Mouse (Mus musculus) midbrain, embryonic 10.5 days (tissue): ENCODE results near the gene Homer3. TPM values are rescaled to one million over a fixed set of nuclear protein-coding genes. Genes with fewer than 3 reads are reported as not detected.

Experiments
- DNase-seq: peaks from one replicate; pipeline ENCODE4 v3.0.0-alpha.2; 2017; ENCODE audit warnings: low spot score
- H3K27ac ChIP-seq: fragments of 300-500 bp; sonication (generic); replicated peaks from 2 replicates; pipeline ENCODE4 v1.5.1; 2016; ENCODE audit warnings: mild to moderate bottlenecking
- H3K27me3 ChIP-seq: fragments of 300-500 bp; sonication (generic); 2 replicates; pipeline ENCODE4 v1.6.1; 2016; ENCODE audit warnings: low read depth, mild to moderate bottlenecking; ENCODE audit not compliant: poor library complexity, severe bottlenecking
- H3K36me3 ChIP-seq: fragments of 300-500 bp; sonication (generic); 2 replicates; pipeline ENCODE4 v1.6.1; 2016; ENCODE audit warnings: mild to moderate bottlenecking, moderate library complexity
- H3K4me1 ChIP-seq: fragments of 300-500 bp; sonication (generic); 2 replicates; pipeline ENCODE4 v1.6.1; 2016
- H3K4me3 ChIP-seq: fragments of 300-500 bp; sonication (generic); 2 replicates; pipeline ENCODE4 v1.5.1; 2016; ENCODE audit warnings: mild to moderate bottlenecking, moderate library complexity
- H3K9me3 ChIP-seq: fragments of 300-500 bp; sonication (generic); replicated peaks from 2 replicates; pipeline ENCODE4 v1.6.1; 2016; ENCODE audit warnings: mild to moderate bottlenecking
- WGBS: fragments of 180-500 bp; shearing (Covaris S2); methylation state at CpG from one replicate; pipeline ENCODE4 v1.1.7; 2016; 5-methylcytosine and 5-hydroxymethylcytosine counted together
- polyA plus RNA-seq: library from polyadenylated mRNA; unstranded; fragments of >200 nt; fragmentation: Nextera tagmentation; extraction: Ambion mirVana; gene quantifications from 2 replicates; pipeline ENCODE4 v1.2.1, GENCODE M21; 2016

The Homer3 gene
- polyA plus RNA-seq, 1 experiment from 2014 or later: 111 TPM

- peaks cover 40% of the 10 kb centered on the region for H3K4me1 ChIP-seq
- no peaks in the 10 kb centered on the region for H3K9me3 ChIP-seq
- DNase-seq: peak; percentile 67
- peak overlapping the region; percentile 75 for H3K27ac ChIP-seq
- peaks cover 60% of the 10 kb centered on the region for H3K36me3 ChIP-seq
- WGBS: 3% methylated on average over 45 of the region's 45 CpGs
- H3K27me3 ChIP-seq: peaks cover 36% of the 10 kb centered on the region
- H3K4me3 ChIP-seq: peak overlapping the region; percentile 40
These were observed 47.5 kb downstream of the Homer3 start for GRCm38 (mm10) chr8:70329835-70330740.

- Histone ChIP-seq H3K9me3 (no peaks in the 10 kb centered on the region), H3K36me3 (peaks cover 64% of the 10 kb centered on the region), H3K4me1 (peaks cover 40% of the 10 kb centered on the region), H3K27me3 (peaks cover 36% of the 10 kb centered on the region), H3K27ac (peak overlapping the region; percentile 75), H3K4me3 (peak overlapping the region; percentile 40)
- WGBS: 22% methylated on average over 53 of the region's 53 CpGs
- peak; percentile 82 for DNase-seq
These were observed 48.2 kb downstream of the Homer3 start for GRCm38 (mm10) chr8:70330741-70331364.

DNA sequence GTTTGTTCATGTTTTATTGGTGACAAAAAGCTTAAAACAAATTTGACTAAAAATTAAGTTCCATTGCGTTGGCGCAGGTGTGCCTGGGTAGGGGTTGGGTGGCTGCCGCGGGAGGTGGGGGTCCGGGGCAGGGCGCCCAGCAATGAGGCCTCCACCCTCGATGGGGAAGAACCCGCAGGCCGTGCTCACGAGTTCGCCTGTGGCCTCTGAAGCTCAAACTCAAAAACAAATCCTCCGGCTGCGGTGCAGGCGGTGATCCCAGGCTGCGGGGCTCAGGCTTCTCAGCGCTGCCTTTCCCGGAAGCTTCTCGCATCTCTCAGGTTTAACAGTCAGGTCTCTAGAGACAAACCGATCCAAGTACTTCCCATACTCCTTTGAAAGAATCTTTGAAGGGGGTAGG is 48.9 kb downstream of the Homer3 start:
- DNase-seq: no peak
- H3K4me1 ChIP-seq: peaks cover 40% of the 10 kb centered on the region
- H3K4me3 ChIP-seq: no peak overlapping the region
- peaks cover 36% of the 10 kb centered on the region for H3K27me3 ChIP-seq
- no peaks in the 10 kb centered on the region for H3K9me3 ChIP-seq
- H3K36me3 ChIP-seq: peaks cover 71% of the 10 kb centered on the region
- WGBS: 62% methylated on average over 19 of the region's 19 CpGs
- peak overlapping the region; percentile 46; the same call in 1 of the 2 replicates for H3K27ac ChIP-seq

DNA sequence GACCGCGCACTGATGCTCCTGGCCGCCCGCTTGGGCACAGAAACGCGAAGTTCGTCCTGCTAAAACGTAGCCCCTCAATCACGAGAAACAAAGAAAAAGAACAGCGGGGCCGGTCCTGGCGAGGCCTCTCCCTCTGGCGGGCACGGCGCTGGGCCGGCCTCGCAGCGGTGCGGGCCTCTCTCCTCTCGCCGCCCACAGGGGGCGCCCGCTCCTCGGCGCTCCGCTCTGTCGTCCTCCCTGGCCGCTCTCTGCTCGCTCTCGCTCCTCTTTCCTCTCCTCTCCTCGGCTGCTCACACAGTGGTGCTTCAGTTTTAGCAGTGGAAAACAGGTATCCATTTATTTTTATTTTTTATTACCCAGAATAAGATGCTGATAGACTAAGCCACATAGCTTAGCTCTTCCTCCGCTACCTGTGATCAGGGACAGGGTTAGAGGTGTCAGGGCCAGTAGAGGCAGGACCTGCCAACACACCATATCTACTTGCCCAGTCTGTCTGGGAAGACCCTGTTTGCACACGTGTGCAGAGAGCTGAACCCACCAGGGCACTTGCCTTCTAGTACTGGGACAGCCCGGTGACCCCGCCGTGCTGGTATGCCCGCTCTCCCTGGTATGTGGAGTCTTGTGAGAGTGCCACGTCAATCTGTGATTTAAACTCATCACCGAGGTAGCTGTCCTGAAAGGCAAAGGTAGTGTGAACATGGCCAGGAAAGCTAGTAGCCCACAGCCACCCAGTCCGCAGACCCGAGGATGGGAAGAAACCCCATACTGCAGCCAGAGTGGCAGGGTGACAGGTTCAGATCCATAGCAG is 49.6 kb downstream of the Homer3 start:
- WGBS: 24% methylated on average over 41 of the region's 41 CpGs
- peak overlapping the region; percentile 25; the same call in 1 of the 2 replicates for H3K4me3 ChIP-seq
- peaks cover 74% of the 10 kb centered on the region for H3K36me3 ChIP-seq
- H3K4me1 ChIP-seq: peaks cover 40% of the 10 kb centered on the region
- no peaks in the 10 kb centered on the region for H3K9me3 ChIP-seq
- DNase-seq: peak; percentile 78
- peaks cover 36% of the 10 kb centered on the region for H3K27me3 ChIP-seq
- 0 out of 2 replicates have a peak overlapping the region, but pooled peaks have one; percentile 14 for H3K27ac ChIP-seq

- H3K36me3 ChIP-seq: peaks cover 74% of the 10 kb centered on the region
- WGBS: 95% methylated on average over 6 of the region's 6 CpGs
- no peak for DNase-seq
- no peaks in the 10 kb centered on the region for H3K9me3 ChIP-seq
- H3K4me3 ChIP-seq: no peak overlapping the region
- peaks cover 36% of the 10 kb centered on the region for H3K27me3 ChIP-seq
- peaks cover 40% of the 10 kb centered on the region for H3K4me1 ChIP-seq
- no peak overlapping the region for H3K27ac ChIP-seq
These were observed 50.2 kb downstream of the Homer3 start for GRCm38 (mm10) chr8:70332878-70333202.

DNA sequence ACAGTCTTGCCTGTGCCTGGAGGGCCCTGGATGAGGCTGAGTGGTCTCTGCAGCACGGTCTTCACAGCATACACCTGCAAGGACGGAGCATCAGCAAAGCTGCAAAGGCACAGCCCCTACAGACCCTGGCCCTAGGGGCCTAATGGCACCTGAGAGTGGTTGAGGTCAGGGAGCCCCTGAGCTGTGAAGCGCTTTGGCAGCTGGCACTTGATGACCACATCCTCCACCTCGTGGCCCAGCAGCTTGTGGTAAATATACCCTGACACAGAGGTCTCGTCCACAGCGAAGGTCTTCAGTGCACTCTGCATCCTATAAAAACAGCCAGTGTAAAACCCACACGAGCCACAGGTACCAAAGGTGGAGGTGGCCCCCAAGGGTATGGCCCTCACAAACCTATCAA is 56.3 kb downstream of the Homer3 start:
- Histone ChIP-seq H3K4me1 (no peaks in the 10 kb centered on the region), H3K27ac (no peak overlapping the region), H3K27me3 (no peaks in the 10 kb centered on the region), H3K4me3 (no peak overlapping the region), H3K9me3 (no peaks in the 10 kb centered on the region), H3K36me3 (peaks cover 100% of the 10 kb centered on the region)
- 94% methylated on average over 7 of the region's 7 CpGs for WGBS
- DNase-seq: no peak

DNA sequence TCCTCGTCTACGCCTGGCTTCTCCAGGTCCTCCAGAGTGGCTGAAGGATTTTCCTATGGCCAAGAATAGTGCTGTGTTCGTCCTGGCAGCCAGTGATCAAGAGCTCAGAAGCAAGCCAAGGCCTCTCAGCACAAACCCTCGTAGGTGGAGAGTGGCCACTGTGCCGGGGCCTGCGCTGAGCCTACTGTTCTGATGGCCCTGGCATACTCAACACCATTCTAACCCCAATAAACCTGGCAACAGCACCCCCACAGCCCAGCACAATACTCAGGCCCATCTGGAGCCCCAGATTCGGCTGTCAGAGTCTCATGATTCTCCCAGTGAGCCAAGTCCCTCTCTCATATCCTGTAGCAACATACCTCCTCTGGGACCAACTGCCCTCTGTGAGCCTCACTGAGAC is 58.0 kb downstream of the Homer3 start:
- WGBS: 93% methylated on average over 7 of the region's 7 CpGs
- no peak for DNase-seq
- Histone ChIP-seq H3K27ac (no peak overlapping the region), H3K4me1 (no peaks in the 10 kb centered on the region), H3K4me3 (no peak overlapping the region), H3K36me3 (peaks cover 89% of the 10 kb centered on the region), H3K27me3 (no peaks in the 10 kb centered on the region), H3K9me3 (no peaks in the 10 kb centered on the region)

DNA sequence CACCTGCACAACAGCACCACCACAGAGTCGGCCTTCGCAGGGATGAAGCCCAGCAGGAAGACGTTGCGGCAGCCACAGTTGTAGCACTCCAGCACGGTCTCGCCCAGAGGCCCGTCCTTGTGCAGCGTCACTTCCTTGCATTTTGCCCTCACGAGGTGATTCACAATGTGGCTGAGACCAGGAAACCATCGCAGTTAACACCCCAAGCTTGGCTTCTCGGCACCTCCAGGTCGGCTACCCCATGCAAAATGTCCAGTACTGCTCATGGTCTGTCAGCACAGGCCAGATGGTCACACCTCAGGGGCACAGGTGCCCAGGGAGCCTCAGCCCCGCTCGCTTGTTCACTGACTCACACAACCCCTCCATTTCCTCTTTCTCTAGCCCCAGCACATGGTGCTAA is 59.4 kb downstream of the Homer3 start:
- H3K4me3 ChIP-seq: no peak overlapping the region
- peaks cover 89% of the 10 kb centered on the region for H3K36me3 ChIP-seq
- H3K27me3 ChIP-seq: no peaks in the 10 kb centered on the region
- no peaks in the 10 kb centered on the region for H3K9me3 ChIP-seq
- 96% methylated on average over 14 of the region's 14 CpGs for WGBS
- H3K27ac ChIP-seq: no peak overlapping the region
- no peaks in the 10 kb centered on the region for H3K4me1 ChIP-seq
- no peak for DNase-seq

DNA sequence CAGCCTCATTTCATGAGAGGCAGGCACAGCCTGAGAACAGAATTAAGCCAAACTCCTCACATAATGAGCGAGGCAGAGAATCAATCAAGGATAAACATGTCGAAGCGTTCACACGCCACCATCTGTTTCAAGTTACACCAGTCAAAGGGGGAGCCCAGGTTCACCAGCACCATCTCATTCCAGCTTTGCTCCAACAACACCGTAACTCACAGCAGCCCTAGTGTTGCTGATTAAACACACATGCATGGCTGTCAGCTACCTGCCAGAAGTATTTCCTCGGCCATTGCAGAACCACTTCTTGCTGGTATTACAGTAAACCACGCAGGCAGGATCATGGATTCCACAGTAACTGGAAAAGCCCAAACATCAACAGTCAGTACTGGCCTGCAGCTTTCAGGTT is 60.4 kb downstream of the Homer3 start:
- no peak for DNase-seq
- Histone ChIP-seq H3K4me1 (peaks cover 3% of the 10 kb centered on the region), H3K27ac (no peak overlapping the region), H3K27me3 (no peaks in the 10 kb centered on the region), H3K4me3 (no peak overlapping the region), H3K36me3 (peaks cover 89% of the 10 kb centered on the region), H3K9me3 (no peaks in the 10 kb centered on the region)
- 93% methylated on average over 7 of the region's 7 CpGs for WGBS

DNA sequence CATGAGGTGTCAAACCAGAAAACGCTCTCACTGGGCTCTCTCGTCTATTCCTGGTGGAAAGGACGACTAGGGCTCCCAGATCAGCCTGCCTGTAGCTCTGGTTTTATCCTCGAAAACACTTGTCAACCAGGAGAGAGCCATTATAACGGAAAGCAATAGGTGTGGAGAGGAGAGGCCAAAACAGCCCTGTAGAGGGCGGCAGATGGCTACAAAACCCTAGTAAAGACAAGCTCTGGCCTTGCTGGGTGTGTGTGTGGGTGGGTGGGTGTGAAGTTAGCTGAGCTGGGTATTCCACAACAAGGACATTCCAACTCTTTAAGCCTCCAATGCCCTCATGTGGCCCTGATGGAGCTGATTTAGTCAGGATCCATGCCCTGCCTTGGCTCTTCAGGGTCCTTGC is 61.1 kb downstream of the Homer3 start:
- DNase-seq: no peak
- 69% methylated on average over 6 of the region's 6 CpGs for WGBS

More for the DNA sequence above, 61.1 kb downstream of the Homer3 start:
- peaks cover 10% of the 10 kb centered on the region for H3K4me1 ChIP-seq
- H3K36me3 ChIP-seq: peaks cover 89% of the 10 kb centered on the region
- no peak overlapping the region for H3K27ac ChIP-seq
- H3K27me3 ChIP-seq: no peaks in the 10 kb centered on the region
- H3K4me3 ChIP-seq: no peak overlapping the region
- H3K9me3 ChIP-seq: no peaks in the 10 kb centered on the region
